Mouse (Mus musculus) layer of hippocampus, adult 8-10 months (tissue): ENCODE measurements around the gene Ceacam20. TPM values are rescaled to one million over a fixed set of nuclear protein-coding genes. Genes with fewer than 3 reads are reported as not detected.
"Not testable (repeated sequence)": the region's sequence is repeated elsewhere in the genome, so short reads cannot be mapped to it uniquely, and the experiment has no call there.

ENCODE experiments used
- DNase-seq, 2 experiments: peaks; one replicate each; pipeline ENCODE4 v3.0.0; 2022; ENCODE audit warnings: low spot score in 2 of 2
- total RNA-seq, 4 experiments: library from RNA; stranded (reverse); gene quantifications; 2 replicates each; pipeline ENCODE4 v1.2.4; 2022

The Ceacam20 gene
- not detected for total RNA-seq

GRCm38 (mm10) chr7:19964985-19965579 lies at the start of gene Ceacam20:
Ceacam20 (plus strand) TSS chr7:19965412.
- no peak for DNase-seq

DNA sequence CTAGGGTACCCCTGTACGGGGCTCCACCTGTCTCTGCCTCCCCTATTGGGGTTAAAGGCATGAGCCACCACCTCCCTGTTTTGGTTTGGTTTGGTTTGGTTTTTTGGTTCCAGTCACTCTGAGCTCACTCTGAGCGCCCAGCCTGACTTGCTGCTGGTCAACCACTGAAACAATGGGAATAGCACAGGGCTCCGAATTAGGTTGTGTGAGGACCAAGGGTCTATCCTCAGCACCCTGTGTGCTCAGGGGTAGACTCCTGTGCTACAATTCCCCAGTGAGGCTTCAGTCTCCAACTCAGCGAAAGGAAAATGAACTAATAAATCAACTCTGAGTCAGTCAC lies 45.1 kb upstream of the Ceacam20 start:
- DNase-seq: no peak

DNA sequence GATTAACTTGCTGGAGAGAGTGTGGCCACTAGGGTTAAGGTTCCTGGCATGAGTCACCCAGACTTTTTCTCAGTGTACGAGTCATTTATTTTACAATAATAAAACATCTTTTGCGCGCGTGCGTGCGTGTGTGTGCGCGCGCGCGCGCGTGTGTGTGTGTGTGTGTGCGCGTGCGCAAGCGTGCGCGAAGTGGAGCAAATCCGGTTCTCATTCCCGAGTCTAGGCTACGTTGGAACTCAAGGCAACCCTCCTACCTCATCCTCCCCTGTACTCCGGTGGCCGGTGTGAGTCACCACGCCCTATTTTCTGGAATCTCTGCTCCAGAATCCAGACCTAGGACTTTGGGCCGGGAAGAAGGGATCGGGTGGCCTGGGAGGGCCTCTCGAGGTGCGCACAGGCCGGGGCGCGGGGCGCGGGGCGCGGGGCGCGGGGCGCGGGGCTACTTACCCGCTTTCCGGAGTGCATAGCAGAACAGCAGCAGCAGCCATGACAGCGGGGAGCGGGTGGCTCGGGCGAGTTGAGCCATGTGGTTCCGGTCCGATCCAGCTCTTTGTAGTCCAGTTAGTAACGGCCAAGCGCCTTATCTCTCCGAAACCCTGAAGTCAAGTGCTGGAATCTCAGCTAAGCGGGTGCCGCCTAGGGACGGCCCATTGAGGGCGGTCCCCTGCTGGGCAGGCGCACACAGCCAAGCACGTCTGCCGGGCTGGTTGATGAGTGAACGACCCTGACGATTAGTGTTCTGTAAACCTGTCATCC lies 44.5 kb upstream of the Ceacam20 start, which contains the start of gene Pvr:
Gene Pvr, minus strand, starts transcription at position 655 of the 756 bp plus-strand sequence.
- peak; percentile 64 to 75 for DNase-seq

DNA sequence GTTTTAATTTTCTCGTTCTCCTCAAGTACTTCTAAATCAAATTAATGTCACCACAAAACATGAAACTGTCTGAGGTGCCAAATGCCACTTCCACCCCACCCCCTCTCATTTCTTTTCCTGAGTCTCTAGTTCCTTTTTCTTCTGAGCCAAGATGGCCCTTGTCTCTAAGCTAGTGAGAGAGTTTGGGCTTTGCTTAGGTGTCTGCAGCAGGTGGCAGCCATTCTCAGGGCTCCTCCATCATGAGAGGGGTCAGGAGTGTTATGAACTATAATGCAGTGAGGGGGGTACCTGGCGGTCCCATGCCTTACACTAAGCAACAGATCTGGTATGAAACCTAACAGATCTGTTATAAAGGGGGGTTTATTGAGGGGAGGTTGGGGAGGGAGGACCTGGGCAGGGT lies 41.9 kb upstream of the Ceacam20 start:
- no peak for DNase-seq

- no peak for DNase-seq
These were observed 41.4 kb upstream of the Ceacam20 start for GRCm38 (mm10) chr7:19923797-19924196.

DNA sequence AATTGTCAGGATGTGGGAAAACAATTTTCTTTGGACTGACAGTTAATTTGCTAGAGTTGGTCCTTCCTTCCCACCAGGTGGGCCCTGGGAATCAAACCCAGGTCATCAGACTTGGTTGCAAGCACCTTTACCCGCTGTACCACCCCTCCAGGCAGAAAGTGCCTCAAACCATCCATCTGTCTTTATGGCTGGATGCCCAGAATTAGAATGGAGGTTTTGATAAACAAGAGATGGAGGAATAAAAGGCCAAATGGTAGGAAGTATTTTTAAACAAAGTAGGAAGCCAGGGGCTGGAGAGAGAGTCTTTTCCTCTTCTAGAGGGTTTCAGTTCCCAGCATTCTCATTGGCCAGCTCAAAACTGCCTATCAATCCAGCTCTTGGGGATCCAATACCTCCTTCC lies 39.8 kb upstream of the Ceacam20 start:
- no peak for DNase-seq

GRCm38 (mm10) chr7:19926849-19927480 lies 38.2 kb upstream of the Ceacam20 start:
- DNase-seq: no peak

- no peak for DNase-seq
These were observed 36.7 kb upstream of the Ceacam20 start for GRCm38 (mm10) chr7:19928486-19928885.

DNA sequence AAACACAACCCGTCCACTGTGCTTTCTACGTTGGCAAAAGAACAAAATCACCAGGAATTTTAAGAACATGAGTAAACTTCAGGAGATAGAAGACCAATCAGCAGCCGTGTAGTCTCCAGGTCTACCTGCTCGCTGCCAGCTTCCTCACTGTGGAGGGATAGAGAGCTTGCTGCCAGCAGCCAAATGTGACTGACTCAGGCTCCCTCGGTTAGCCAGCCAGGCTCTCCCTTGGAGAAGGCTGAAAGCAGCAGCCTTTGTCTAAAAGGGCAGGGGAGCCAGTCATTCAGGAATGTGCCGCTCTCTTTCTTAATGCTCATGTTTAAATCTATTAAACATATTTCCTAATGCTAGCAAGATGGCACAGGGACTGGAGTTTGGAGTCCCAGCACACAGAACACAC lies 34.7 kb upstream of the Ceacam20 start:
- not testable (repeated sequence) for DNase-seq

- DNase-seq: no peak
These were observed 32.9 kb upstream of the Ceacam20 start for GRCm38 (mm10) chr7:19932133-19932876.

DNA sequence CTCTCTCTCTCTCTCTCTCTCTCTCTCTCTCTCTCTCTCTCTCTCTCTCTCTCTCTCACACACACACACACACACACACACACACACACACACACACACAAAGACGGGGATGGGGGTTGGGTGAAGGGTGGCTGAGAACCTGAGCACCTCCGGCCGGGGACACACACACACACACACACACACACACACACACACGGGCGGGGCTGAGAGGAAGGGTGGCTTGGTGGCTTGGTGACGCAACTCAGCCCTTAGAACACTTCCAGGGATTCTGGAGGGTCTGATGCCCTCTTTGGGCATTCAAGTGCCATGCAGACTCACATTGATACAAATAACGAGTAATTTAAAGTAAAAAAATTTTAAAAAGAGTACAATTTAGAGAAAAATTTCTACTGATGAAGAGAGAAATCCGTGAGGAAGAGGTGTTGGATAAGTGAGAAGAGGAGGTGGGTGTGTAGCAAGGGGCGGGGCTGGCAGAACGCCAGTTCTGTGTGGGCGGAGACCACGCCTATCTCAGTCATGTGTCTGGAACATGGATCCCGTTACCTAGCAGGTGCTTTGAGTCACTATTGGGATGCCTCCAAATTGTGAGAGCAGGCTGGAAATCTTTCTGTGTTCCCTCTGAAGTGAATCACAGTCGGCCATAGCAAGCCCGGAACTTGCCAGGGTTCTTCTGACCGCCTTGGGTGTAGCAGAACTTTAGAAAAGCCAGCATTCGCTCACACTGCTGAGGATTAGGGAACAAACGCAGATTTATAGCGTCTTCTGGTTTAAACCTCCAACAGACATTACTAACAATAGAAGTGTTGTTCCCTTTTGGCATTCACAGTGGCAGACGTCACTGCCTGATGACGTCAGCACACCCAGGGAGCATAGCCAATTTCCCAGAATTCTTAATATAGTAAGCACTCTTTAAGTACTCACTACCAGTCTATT lies 32.1 kb upstream of the Ceacam20 start:
- peak; percentile 83 for DNase-seq

GRCm38 (mm10) chr7:19935171-19935751 lies 30.0 kb upstream of the Ceacam20 start:
- DNase-seq: no peak

DNA sequence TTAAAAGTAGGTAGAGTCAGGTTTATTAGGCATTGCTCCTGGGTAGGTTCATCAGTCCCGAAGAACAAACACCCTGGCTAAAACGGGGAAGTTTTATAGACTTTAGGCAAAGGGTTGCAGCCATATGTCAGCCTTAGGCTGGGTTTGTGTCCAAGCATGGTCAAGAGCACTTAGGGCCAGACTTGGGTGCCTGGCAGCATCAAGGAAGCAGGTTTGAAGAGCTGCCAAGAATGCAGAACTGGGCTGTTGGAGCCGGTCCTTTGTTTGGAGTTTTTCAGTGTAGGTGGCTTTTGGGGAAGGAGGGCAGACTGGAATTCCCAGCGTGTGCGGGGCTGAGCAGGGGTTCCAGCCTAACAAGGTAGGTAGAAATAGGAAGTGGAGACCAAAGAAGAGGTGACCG lies 29.3 kb upstream of the Ceacam20 start:
- no peak for DNase-seq

- DNase-seq: no peak
These were observed 27.9 kb upstream of the Ceacam20 start for GRCm38 (mm10) chr7:19937229-19937821.

GRCm38 (mm10) chr7:19939555-19940235 lies 25.5 kb upstream of the Ceacam20 start:
- DNase-seq: peak in 1 of 2 experiments; percentile 56

DNA sequence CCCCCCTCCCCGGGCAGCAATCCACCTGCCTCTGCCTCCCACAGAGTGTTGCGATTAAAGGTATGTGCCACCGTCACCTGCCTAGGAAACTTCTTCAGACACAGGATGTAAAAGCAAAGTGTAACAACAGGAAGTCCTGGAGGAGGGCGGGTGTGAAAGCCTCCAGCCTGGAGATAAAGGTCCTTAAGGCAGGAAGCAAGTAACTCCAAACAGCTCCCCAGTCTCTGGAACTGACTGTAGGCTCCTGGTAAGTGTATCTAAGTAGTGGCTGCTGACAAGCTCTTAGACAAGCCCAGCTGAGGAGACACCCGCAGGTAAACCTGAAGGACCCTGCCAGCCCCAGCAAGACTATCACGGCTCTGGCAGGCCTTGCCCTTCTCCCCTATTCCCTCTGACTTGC lies 25.0 kb upstream of the Ceacam20 start:
- no peak for DNase-seq

DNA sequence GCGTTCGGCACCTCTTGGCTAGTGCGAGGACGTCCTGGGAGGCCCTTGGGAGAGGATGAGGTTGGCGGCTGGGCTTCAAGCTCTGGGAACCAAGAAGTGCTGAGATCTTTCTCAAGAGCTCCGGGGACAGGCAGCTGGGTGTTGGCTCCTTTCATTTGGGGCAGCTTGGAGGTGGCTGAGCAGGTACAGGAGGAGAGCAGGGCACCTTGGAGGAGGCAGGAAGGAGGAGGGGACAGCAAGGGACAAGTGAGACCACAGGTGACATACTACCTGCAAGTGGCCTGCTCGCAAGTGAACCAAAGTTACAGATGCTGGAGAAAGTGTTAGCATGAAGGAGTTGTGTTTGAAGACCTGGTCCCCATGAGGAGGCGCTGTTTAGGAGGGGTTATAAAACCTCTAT lies 20.5 kb upstream of the Ceacam20 start:
- DNase-seq: no peak

- no peak for DNase-seq
These were observed 20.0 kb upstream of the Ceacam20 start for GRCm38 (mm10) chr7:19945201-19945600.

DNA sequence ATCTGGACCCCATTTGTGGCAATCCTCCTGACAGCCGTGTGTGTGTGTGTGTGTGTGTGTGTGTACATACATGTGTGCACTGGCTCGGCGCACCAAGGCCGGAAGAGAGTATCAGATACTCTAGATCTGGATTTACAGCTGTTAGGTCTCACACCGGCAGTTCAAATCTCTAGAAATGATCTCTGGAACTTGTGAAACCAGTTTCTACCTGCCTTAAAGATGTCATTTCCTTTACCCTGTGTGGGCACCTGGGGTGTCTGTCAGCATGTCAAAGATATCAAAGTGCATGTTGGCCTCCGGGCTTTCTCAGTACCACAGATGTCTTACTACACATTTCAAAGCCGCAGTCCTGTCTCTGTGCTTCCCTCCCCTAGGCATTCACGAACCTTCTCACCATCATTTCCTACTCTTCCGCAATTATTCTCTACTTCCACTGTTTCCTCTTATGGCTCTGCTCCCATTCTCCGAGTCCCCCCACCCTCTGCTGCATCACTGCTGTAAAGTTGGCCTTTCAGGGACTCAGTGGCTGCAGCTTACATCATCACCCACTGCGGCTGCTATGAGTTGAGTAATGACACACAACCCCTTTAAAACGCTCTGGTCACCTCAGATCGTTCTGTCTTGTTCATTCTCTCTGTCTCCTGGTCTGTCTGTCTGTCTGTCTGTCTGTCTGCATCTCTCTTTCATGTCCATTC lies 19.2 kb upstream of the Ceacam20 start:
- DNase-seq: no peak
